Mouse (Mus musculus) CH12.LX (cell line): ENCODE measurements around the gene Aoc3. TPM values are rescaled to one million over a fixed set of nuclear protein-coding genes. Genes with fewer than 3 reads are reported as not detected.
A peak's percentile ranks its signal among the peaks of the same experiment; 100 is the strongest.
"Not testable (repeated sequence)": the region's sequence is repeated elsewhere in the genome, so short reads cannot be mapped to it uniquely, and the experiment has no call there.

Source experiments
- DNase-seq: peaks from one replicate; pipeline ENCODE4 v3.0.0-alpha.2; 2013; ENCODE audit errors: extremely low read depth
- H3K27ac ChIP-seq: 2 replicates; pipeline ENCODE4 v1.5.1; 2012; ENCODE audit warnings: low read depth, mild to moderate bottlenecking, control low read depth, moderate library complexity; ENCODE audit not compliant: insufficient read depth
- H3K27me3 ChIP-seq: replicated peaks from 2 replicates; pipeline ENCODE3; 2012; ENCODE audit warnings: inconsistent platforms
- H3K36me3 ChIP-seq, 2 experiments: replicated peaks in 1 of 2; 2 replicates each; pipeline versions ENCODE3 to v1.6.1; 2012; ENCODE audit warnings: inconsistent platforms in 1 of 2, low read length in 1 of 2, mild to moderate bottlenecking in 1 of 2, mixed read lengths in 1 of 2, moderate library complexity in 1 of 2; ENCODE audit not compliant: control insufficient read depth in 1 of 2, insufficient read depth in 1 of 2
- H3K4me1 ChIP-seq, 2 experiments: 2 replicates each; pipeline ENCODE4 v1.6.1; 2012; ENCODE audit warnings: inconsistent platforms in 1 of 2, moderate library complexity in 1 of 2; ENCODE audit not compliant: insufficient read depth in 2 of 2, control insufficient read depth in 1 of 2
- H3K4me2 ChIP-seq: 2 replicates; pipeline ENCODE4 v1.6.1; 2012; ENCODE audit warnings: low read depth, mild to moderate bottlenecking, control low read depth; ENCODE audit not compliant: poor library complexity, insufficient read depth, severe bottlenecking
- H3K4me3 ChIP-seq, 3 experiments: fragments of 150-350 bp in 1 of 3; sonication (generic) in 1 of 3; replicated peaks in 1 of 3; 2 replicates each; pipeline versions ENCODE3 to v1.5.1; 2011 to 2012; ENCODE audit warnings: low read depth in 2 of 3, low read length in 2 of 3, mild to moderate bottlenecking in 2 of 3, moderate library complexity in 2 of 3, control low read depth in 1 of 3, improper control_type of control experiment in 1 of 3, inconsistent platforms in 1 of 3, mixed read lengths in 1 of 3; ENCODE audit not compliant: poor library complexity in 1 of 3
- H3K79me2 ChIP-seq: replicated peaks from 2 replicates; pipeline ENCODE4 v1.6.1; 2012; ENCODE audit warnings: mild to moderate bottlenecking, moderate library complexity; ENCODE audit not compliant: control insufficient read depth, poor library complexity, insufficient read depth, severe bottlenecking; ENCODE audit errors: extremely low read depth
- H3K9ac ChIP-seq: 2 replicates; pipeline ENCODE4 v1.6.1; 2012; ENCODE audit warnings: low read depth, mild to moderate bottlenecking, control low read depth, moderate library complexity; ENCODE audit not compliant: insufficient read depth
- H3K9me3 ChIP-seq: replicated peaks from 2 replicates; pipeline ENCODE3; 2012; ENCODE audit warnings: low read length, inconsistent platforms, mixed read lengths
- BHLHE40 ChIP-seq: IDR thresholded peaks from 2 replicates; pipeline ENCODE4 v1.6.1; 2011; ENCODE audit warnings: mild to moderate bottlenecking, low read depth, low read length, improper control_type of control experiment
- CHD1 ChIP-seq: IDR thresholded peaks from 2 replicates; pipeline ENCODE4 v1.6.1; 2012; ENCODE audit warnings: low read depth, low read length, improper control_type of control experiment, inconsistent platforms
- CHD2 ChIP-seq: IDR thresholded peaks from 2 replicates; pipeline ENCODE4 v1.6.1; 2011; ENCODE audit warnings: low read length, improper control_type of control experiment
- E2F4 ChIP-seq: IDR thresholded peaks from 2 replicates; pipeline ENCODE4 v1.6.1; 2011; ENCODE audit warnings: low read depth, low read length, improper control_type of control experiment; ENCODE audit not compliant: insufficient replicate concordance
- ELF1 ChIP-seq: IDR thresholded peaks from 2 replicates; pipeline ENCODE4 v1.6.1; 2014; ENCODE audit warnings: low read depth, mild to moderate bottlenecking, inconsistent platforms, low read length, improper control_type of control experiment
- EP300 ChIP-seq: IDR thresholded peaks from 2 replicates; pipeline ENCODE4 v1.6.1; 2011; ENCODE audit warnings: low read length, improper control_type of control experiment
- ETS1 ChIP-seq: conservative IDR thresholded peaks from 2 replicates; pipeline ENCODE4 v1.6.1; 2012; ENCODE audit warnings: low read depth, mild to moderate bottlenecking, inconsistent platforms, low read length, improper control_type of control experiment, moderate library complexity
- HCFC1 ChIP-seq: IDR thresholded peaks from 2 replicates; pipeline ENCODE4 v1.6.1; 2012; ENCODE audit warnings: low read depth, mild to moderate bottlenecking, inconsistent platforms, low read length, improper control_type of control experiment
- IRF4 ChIP-seq: IDR thresholded peaks from 2 replicates; pipeline ENCODE4 v1.6.1; 2014; ENCODE audit warnings: low read depth, mild to moderate bottlenecking, inconsistent platforms, low read length, improper control_type of control experiment
- JUN ChIP-seq: IDR thresholded peaks from 2 replicates; pipeline ENCODE4 v1.6.1; 2011; ENCODE audit warnings: low read depth, mild to moderate bottlenecking, low read length, improper control_type of control experiment, moderate library complexity; ENCODE audit not compliant: insufficient read depth
- MAX ChIP-seq: IDR thresholded peaks from 2 replicates; pipeline ENCODE4 v1.6.1; 2011; ENCODE audit warnings: low read length, improper control_type of control experiment
- MAZ ChIP-seq: IDR thresholded peaks from 2 replicates; pipeline ENCODE4 v1.6.1; 2012; ENCODE audit warnings: low read depth, mild to moderate bottlenecking, inconsistent platforms, low read length, improper control_type of control experiment, moderate library complexity
- MEF2A ChIP-seq: IDR thresholded peaks from 2 replicates; pipeline ENCODE4 v1.6.1; 2014; ENCODE audit warnings: low read depth, mild to moderate bottlenecking, inconsistent platforms, low read length, improper control_type of control experiment, borderline replicate concordance
- MXI1 ChIP-seq: IDR thresholded peaks from 2 replicates; pipeline ENCODE4 v1.6.1; 2011; ENCODE audit warnings: mild to moderate bottlenecking, low read depth, low read length, improper control_type of control experiment
- MYC ChIP-seq: IDR thresholded peaks from 2 replicates; pipeline ENCODE4 v1.6.1; 2011; ENCODE audit warnings: low read depth, mild to moderate bottlenecking, improper control_type of control experiment, low read length
- NELFE ChIP-seq: IDR thresholded peaks from 2 replicates; pipeline ENCODE4 v1.6.1; 2011; ENCODE audit warnings: low read depth, low read length, improper control_type of control experiment
- PAX5 ChIP-seq: IDR thresholded peaks from 2 replicates; pipeline ENCODE4 v1.6.1; 2012; ENCODE audit warnings: low read length, inconsistent platforms, mixed read lengths
- RAD21 ChIP-seq: IDR thresholded peaks from 2 replicates; pipeline ENCODE4 v1.6.1; 2011; ENCODE audit warnings: low read depth, mild to moderate bottlenecking, low read length, improper control_type of control experiment, moderate library complexity
- RCOR1 ChIP-seq: conservative IDR thresholded peaks from 2 replicates; pipeline ENCODE4 v1.6.1; 2012; ENCODE audit warnings: low read depth, mild to moderate bottlenecking, inconsistent platforms, low read length, improper control_type of control experiment
- SIN3A ChIP-seq: IDR thresholded peaks from 2 replicates; pipeline ENCODE4 v1.6.1; 2012; ENCODE audit warnings: low read length, improper control_type of control experiment, inconsistent platforms
- SMC3 ChIP-seq: IDR thresholded peaks from 2 replicates; pipeline ENCODE4 v1.6.1; 2011; ENCODE audit warnings: low read depth, low read length, improper control_type of control experiment
- TCF12 ChIP-seq: IDR thresholded peaks from 2 replicates; pipeline ENCODE4 v1.6.1; 2014; ENCODE audit warnings: low read depth, mild to moderate bottlenecking, inconsistent platforms, low read length, improper control_type of control experiment
- ZKSCAN1 ChIP-seq: IDR thresholded peaks from 2 replicates; pipeline ENCODE4 v1.6.1; 2012; ENCODE audit warnings: low read depth, inconsistent platforms, low read length, improper control_type of control experiment, borderline replicate concordance
- ZMIZ1 ChIP-seq: IDR thresholded peaks from 2 replicates; pipeline ENCODE4 v1.6.1; 2012; ENCODE audit warnings: low read depth, mild to moderate bottlenecking, inconsistent platforms, low read length, improper control_type of control experiment
- ZNF384 ChIP-seq: IDR thresholded peaks from 2 replicates; pipeline ENCODE4 v1.6.1; 2012; ENCODE audit warnings: low read depth, low read length, improper control_type of control experiment, inconsistent platforms
- dilution Hi-C: fragments of 300-500 bp; cut with MboI; formaldehyde crosslinking; loops from 2 replicates; pipeline ENCODE4 v1.14.3; 2020; ENCODE audit warnings: low sequenced_read_pairs; ENCODE audit not compliant: extremely low pct_unique_long_range_greater_than_20kb, extremely low pct_ligation_motif_present
- in situ Hi-C: fragments of 300-500 bp; cut with MboI; formaldehyde crosslinking; loops from 3 replicates; pipeline ENCODE4 v1.14.3; 2019; ENCODE audit warnings: low sequenced_read_pairs, low pct_ligation_motif_present, low pct_unique_long_range_greater_than_20kb, mixed read lengths
- polyA plus RNA-seq: library from polyadenylated mRNA; unstranded; fragments of >175 nt; gene quantifications from 2 replicates; pipeline ENCODE4 v1.2.1, GENCODE M21; 2012; ENCODE audit warnings: low read depth; ENCODE audit not compliant: insufficient read length
- total RNA-seq, 2 experiments: library from RNA; depleted of rRNA; stranded (reverse); fragments of 300-350 nt in 1 of 2; fragments of >200 nt in 1 of 2; gene quantifications; 2 replicates each; pipeline ENCODE4 v1.2.3; 2012 to 2014

Gene Aoc3
- total and polyA plus RNA-seq, 3 experiments = 0.25 to 0.99 (median 0.28) TPM

GRCm38 (mm10) chr11:101370141-101370540 lies 39.7 kb downstream of the Aoc3 start:
- Histone ChIP-seq H3K27me3 (no peaks in the 10 kb centered on the region), H3K9ac (no peak overlapping the region), H3K9me3 (no peaks in the 10 kb centered on the region), H3K4me3 (no peak overlapping the region), H3K79me2 (no peaks in the 10 kb centered on the region), H3K36me3 (no peaks in the 10 kb centered on the region), H3K4me1 (peaks cover 9 to 14% of the 10 kb centered on the region in 2 experiments), H3K27ac (no peak overlapping the region), H3K4me2 (no peak overlapping the region)
- no peak for TF ChIP-seq ZKSCAN1
- no peak for DNase-seq
- dilution Hi-C loops (no loop called here), in situ Hi-C loops (no loop called here)

- Histone ChIP-seq H3K4me3 (no peak overlapping the region), H3K4me1 (peaks cover 15 to 27% of the 10 kb centered on the region in 2 experiments), H3K79me2 (no peaks in the 10 kb centered on the region), H3K27me3 (no peaks in the 10 kb centered on the region), H3K4me2 (peak overlapping the region; percentile 53), H3K9me3 (no peaks in the 10 kb centered on the region), H3K9ac (0 out of 2 replicates have a peak overlapping the region, but pooled peaks have one; percentile 29), H3K27ac (no peak overlapping the region), H3K36me3 (no peaks in the 10 kb centered on the region)
- in situ Hi-C loops (no loop called here), dilution Hi-C loops (no loop called here)
- peak; percentile 34 for DNase-seq
- peak; percentile 43; the same call in 1 of the 2 replicates for TF ChIP-seq SIN3A
- TF ChIP-seq ELF1 = peak; percentile 50
- 0 out of 2 replicates have a peak, but pooled peaks have one; percentile 30 for TF ChIP-seq ZMIZ1
- no peak for TF ChIP-seq MAZ
- TF ChIP-seq IRF4 = peak; percentile 41; the same call in 1 of the 2 replicates
- peak; percentile 40; the same call in 1 of the 2 replicates for TF ChIP-seq EP300
- 0 out of 2 replicates have a peak, but pooled peaks have one; percentile 8 for TF ChIP-seq MYC
- TF ChIP-seq NELFE = no peak
- peak; percentile 74; the same call in 1 of the 2 replicates for TF ChIP-seq TCF12
- TF ChIP-seq HCFC1 = no peak
- TF ChIP-seq ZNF384 = no peak
- TF ChIP-seq ETS1 = peak; percentile 47
- TF ChIP-seq RAD21 = no peak; the same call in 1 of the 2 replicates
- TF ChIP-seq MXI1 = peak; percentile 51; the same call in 1 of the 2 replicates
- no peak for TF ChIP-seq SMC3
- peak; percentile 70; the same call in 1 of the 2 replicates for TF ChIP-seq RCOR1
- 0 out of 2 replicates have a peak, but pooled peaks have one; percentile 26 for TF ChIP-seq CHD2
- no peak for TF ChIP-seq E2F4
- no peak for TF ChIP-seq JUN
- TF ChIP-seq MEF2A = peak; percentile 70; the same call in 1 of the 2 replicates
- no peak for TF ChIP-seq PAX5
- TF ChIP-seq MAX = 0 out of 2 replicates have a peak, but pooled peaks have one; percentile 18
- 0 out of 2 replicates have a peak, but pooled peaks have one; percentile 41 for TF ChIP-seq BHLHE40
- 0 out of 2 replicates have a peak, but pooled peaks have one; percentile 42 for TF ChIP-seq CHD1
Observed at GRCm38 (mm10) chr11:101374421-101374938, 44.1 kb downstream of the Aoc3 start.

- in situ Hi-C loops, H3K9ac ChIP-seq, H3K36me3 ChIP-seq, H3K27me3 ChIP-seq, dilution Hi-C loops, H3K9me3 ChIP-seq, H3K27ac ChIP-seq, H3K79me2 ChIP-seq, H3K4me3 ChIP-seq, H3K4me2 ChIP-seq, DNase-seq: not testable (repeated sequence)
- peaks cover 15 to 27% of the 10 kb centered on the region in 2 experiments for H3K4me1 ChIP-seq
Observed at GRCm38 (mm10) chr11:101378196-101378595, 47.8 kb downstream of the Aoc3 start.
